Mouse (Mus musculus): ENCODE measurements at regions not wholly inside any gene's neighbourhood (a gene's known extent, or its start where the extent isn't known, plus 50 kb on each side); places are given as distances from the start of the nearest gene placed in this dataset.
A peak's percentile ranks its signal among the peaks of the same experiment; 100 is the strongest.

DNA sequence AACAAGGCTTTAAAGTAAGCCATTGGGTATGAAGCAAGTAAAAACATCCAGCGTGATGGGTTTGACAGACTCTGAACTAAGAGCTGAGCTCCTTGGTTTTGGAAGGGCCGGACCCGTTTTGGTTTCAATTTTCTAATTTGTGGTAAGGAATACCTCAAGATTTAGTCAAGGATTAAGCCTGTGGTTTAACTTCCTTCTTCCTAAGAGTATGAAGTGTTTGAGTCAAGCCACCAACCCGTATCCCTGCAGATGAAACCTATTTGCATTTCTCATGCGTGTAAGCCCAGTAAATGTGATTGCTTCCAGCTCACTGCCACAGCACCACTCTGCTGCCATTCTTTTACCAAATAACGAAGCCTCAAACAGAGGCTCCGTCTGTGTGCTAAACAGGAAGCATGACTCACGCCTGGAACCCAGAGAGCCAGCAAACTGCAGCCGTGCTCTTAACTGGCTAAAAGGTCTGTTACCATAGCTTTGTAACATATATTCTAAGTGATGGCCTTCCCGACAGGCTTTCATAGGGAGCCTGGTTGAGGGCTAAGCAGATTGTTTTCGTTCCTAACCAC, 149.7 kb downstream of the Etv1 start:
- peak; percentile 21 for DNase-seq (ENCODE audit: low read depth, low spot score)

- DNase-seq (ENCODE audit: low read depth, low spot score): no peak
These were observed 150.5 kb downstream of the Etv1 start for GRCm38 (mm10) chr12:38929644-38930043.

DNA sequence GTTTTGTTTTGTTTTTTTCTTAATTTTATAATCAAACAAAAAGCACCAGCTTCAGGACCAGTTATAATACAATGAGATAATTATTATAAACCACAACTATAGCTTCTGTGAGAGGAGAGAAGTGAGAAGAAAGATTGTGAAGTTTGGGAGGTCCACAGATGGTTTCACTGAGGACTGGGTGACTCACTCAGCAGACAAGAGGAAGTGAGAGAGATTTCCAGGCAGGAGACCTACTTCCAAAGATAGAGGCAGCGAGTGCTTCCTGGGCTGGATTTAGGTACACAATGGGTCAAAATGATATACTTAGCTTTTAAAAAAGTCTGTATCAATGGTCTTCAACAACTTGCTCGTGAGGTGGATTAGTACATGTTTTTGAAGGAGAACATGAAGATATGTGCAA, 152.6 kb downstream of the Etv1 start:
- no peak for DNase-seq (ENCODE audit: low read depth, low spot score)

- DNase-seq (ENCODE audit: low read depth, low spot score): no peak
These were observed 180.4 kb downstream of the Etv1 start for GRCm38 (mm10) chr12:38959605-38960004.

GRCm38 (mm10) chr12:38962302-38962701, 183.1 kb downstream of the Etv1 start:
- no peak for DNase-seq (ENCODE audit: low read depth, low spot score)

DNA sequence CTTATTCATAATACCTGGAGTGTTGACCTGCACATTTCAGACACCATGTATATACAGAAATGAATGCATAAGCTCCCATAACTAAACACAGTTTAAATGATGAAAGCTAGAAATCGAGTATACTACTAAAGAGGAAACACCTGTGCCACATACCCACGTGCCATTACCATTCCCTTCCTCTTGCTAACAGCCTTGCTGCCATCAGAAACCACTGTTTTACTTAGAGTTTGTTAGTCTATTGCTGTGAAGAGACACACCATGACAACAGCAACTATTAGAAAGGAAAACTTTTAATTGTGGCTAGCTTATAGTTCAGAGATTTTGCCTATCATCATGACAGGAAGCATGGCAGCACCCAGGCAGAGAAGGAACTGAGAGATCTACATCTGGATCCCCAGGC, 191.2 kb downstream of the Etv1 start:
- no peak for DNase-seq (ENCODE audit: low read depth, low spot score)

DNA sequence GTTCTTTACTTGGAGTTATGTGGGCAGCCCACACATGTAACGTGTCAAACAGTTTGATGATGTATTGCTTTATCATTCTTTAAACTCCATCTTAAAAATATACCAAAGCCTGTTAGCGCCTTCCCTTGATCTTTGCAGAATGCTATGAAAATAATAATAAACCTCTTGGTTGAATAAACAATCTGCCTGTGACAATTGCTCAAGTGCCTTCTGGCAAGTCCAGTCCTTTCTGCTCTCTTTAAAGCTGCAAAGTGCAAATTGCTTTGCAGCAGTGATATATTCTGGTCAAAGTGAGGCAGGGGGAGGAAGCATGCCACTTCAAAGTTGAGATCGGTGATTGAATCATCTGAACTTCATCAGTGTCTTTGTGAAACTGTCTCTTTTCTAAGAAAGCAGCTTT, 193.0 kb downstream of the Etv1 start:
- no peak for DNase-seq (ENCODE audit: low read depth, low spot score)

GRCm38 (mm10) chr12:38975508-38975907, 196.3 kb downstream of the Etv1 start:
- no peak for DNase-seq (ENCODE audit: low read depth, low spot score)

DNA sequence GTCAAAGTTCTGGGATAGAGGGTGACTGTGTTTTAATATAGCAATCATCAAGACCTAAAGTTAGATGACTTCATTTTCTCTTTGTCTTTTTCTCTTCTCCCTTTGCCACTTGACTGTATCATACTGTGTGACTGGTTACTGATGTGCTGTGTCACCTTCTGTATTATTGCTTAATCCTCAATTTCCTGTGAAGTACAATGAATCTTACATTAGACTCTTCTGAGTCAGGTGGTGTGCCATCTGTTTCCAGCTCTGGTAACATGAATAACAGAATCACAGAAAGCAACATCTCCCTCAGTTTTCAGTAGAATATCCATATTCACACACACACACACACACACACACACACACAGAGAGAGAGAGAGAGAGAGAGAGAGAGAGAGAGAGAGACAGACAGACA, 203.2 kb downstream of the Etv1 start:
- no peak for DNase-seq (ENCODE audit: low read depth, low spot score)

GRCm38 (mm10) chr12:38985909-38986308, 206.7 kb downstream of the Etv1 start:
- no peak for DNase-seq (ENCODE audit: low read depth, low spot score)

DNA sequence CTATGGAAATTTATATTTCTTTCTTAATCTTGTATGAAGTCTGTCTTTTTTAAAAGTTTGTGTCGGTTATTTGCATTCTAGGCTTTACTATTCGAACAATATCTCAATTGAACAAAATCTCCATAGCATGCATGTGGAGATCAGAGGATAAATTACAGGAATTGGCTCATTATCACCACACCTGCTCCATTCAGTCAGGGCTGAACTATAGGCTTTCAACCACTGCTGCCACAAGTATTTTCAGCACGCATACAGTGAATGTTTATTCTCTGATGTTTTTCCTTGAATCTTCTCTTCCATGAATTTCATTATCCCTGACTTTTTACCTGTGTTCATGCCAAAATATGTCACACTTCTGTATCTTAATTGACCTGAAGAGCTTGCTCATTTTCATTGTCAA, 207.2 kb downstream of the Etv1 start:
- DNase-seq (ENCODE audit: low read depth, low spot score): no peak

- DNase-seq (ENCODE audit: low read depth, low spot score): no peak
These were observed 208.1 kb downstream of the Etv1 start for GRCm38 (mm10) chr12:38987277-38987676.

DNA sequence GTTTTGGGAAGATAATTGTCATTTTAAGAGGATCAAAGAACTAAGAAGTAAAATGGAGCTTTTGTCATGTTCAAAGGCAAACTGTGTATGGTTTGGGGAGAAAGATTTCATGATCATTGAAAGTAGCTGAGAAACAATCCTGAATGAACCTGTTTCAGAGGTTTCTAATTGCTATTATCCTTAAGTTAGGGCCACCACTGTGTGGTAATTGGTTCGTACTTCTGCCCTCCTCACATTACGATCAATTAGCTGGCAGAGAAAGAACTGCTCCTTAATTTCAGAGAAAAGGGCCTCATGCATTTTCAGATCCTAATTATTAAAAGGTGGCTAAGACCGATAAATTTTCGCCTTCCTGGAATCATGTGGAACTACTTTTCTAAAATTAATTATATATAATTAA, 208.6 kb downstream of the Etv1 start:
- DNase-seq (ENCODE audit: low read depth, low spot score): no peak

DNA sequence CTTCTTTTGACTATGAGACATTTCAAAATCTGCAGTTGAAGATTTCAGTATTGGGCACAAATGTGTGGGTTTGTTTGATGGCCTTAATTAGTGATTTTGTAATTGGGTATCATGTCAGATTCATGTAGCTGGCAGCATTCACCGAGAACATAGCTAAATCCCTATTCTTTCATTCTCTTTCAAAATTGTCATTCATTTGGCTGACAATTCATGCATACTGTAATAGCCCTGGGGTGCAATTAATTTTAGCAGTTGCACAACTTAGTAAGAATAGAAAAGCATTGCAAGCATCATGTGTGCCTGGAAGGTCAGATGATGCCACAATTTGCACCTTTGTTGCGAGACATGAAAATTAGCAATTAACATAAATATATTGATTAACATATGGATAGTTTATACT, 248.0 kb downstream of the Etv1 start:
- no peak for DNase-seq (ENCODE audit: low read depth, low spot score)

GRCm38 (mm10) chr12:39027948-39028347, 248.8 kb downstream of the Etv1 start:
- DNase-seq (ENCODE audit: low read depth, low spot score): no peak

DNA sequence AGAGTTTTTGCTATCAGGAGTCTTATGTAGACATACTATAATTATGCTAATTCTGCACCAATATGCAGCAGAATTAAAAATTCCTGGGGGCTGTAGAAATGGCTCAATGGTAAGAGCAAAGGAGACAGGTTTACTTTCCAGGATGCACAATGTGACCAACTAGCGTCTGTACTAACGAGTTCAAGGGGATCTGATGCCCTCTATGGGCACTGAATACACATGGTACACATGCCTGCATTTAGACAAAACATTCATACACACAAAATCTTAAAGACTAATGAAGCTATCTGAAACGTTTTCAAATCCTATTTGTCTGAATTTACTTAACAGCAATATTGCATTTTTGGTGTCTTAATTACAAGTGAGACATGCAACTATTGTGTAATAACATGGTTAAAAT, 254.8 kb downstream of the Etv1 start:
- no peak for DNase-seq (ENCODE audit: low read depth, low spot score)

DNA sequence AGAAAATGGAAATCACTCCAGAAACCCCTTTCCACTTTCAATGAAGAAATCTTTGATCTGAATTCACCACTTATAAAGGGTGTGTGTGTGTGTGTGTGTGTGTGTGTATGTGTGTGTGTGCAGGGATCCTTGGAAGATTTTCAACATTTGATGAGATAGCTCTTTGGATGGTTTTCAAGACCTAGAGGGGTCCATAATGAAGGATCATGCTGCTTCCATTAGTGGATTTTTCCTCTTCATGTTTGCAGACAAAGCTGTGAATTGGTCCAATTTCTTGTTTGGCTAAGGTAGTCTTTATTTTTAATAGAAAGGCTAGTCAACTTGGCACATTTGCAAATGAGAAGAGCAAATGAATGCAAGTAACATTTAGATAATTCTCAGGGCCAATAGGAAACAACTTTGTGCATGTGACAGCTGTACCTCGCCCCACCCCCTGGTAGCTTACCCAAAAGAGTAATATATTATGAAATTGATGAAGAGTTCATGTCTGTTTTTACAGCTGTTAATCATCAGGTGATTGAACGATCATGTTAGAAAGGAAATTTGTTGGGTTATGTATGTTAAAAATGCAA, 257.4 kb downstream of the Etv1 start:
- DNase-seq (ENCODE audit: low read depth, low spot score): no peak

DNA sequence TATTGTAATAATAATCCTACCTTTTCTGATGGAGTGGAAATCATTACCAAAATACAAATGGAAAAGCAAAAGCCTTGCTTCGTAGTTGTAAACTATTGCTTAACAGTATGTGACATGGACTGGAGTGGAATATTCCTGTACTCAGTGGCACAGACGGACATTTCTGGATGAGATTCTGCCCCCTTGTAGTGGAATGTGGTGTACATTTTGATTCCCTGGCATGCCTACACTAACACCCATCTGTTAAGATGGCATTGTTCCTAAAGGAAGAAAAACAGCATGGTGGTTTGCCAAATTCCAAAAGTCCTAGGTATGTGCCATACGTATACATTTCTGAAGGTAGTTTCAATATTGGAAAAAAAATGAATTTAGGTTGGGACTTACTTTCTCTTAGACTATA, 258.9 kb downstream of the Etv1 start:
- no peak for DNase-seq (ENCODE audit: low read depth, low spot score)

DNA sequence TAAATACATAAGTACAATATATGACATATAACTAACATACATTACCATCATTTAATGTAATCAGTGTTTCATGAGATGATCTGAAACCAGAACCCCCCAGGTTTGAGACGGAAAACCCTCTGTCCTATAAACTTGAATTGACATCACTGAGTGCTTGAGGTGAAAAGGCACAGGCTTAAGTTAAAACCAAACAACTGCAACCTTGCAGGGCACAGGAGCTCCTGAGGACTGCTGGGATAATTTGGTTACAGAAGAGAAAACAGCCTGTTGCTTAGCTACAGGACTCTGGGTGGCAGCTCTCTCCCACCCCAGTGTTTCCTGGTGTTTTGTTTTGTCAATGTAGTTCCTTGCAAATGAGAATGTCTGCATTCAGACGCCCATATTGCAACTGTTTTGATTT, 259.5 kb downstream of the Etv1 start:
- no peak for DNase-seq (ENCODE audit: low read depth, low spot score)

DNA sequence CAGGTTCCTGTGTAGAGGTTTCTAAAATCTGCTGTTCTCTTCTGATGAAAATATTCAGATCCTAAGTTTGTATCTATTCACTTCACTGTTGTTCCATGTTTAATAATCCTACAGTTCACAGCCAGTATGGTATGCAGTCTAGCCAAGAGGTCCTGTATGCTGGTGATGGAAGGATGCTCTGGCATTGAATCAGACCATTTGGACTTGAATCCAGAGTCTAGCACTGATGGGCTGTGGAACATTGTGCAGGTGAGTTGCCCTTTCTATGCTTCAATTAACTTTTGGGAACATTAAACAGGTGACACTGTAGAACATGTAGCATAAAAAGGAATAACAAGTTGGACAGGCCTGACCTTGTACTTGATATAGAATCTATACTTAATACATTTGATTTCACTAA, 267.9 kb downstream of the Etv1 start:
- no peak for DNase-seq (ENCODE audit: low read depth, low spot score)

GRCm38 (mm10) chr12:39048441-39048840, 269.3 kb downstream of the Etv1 start:
- no peak for DNase-seq (ENCODE audit: low read depth, low spot score)

DNA sequence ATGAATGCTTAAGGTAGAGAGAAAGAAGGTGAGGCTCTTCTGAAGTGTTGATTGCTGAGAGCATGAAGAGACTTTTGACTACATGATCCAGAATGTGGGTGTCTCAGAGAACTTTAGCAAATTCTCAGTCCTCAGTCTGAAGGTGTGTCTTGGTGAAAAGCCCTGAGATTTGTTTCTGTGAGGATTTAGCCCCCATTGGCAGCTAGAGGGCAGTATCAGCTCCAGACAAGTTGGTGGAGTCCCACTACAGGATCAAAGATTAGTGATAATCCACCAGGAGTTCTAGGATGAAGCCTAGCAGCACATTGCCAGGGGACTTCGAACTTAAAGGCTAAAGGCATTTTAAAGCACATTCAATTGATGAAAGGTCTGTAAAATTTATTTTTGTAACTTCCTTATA, 269.8 kb downstream of the Etv1 start:
- peak; percentile 7 for DNase-seq (ENCODE audit: low read depth, low spot score)

DNA sequence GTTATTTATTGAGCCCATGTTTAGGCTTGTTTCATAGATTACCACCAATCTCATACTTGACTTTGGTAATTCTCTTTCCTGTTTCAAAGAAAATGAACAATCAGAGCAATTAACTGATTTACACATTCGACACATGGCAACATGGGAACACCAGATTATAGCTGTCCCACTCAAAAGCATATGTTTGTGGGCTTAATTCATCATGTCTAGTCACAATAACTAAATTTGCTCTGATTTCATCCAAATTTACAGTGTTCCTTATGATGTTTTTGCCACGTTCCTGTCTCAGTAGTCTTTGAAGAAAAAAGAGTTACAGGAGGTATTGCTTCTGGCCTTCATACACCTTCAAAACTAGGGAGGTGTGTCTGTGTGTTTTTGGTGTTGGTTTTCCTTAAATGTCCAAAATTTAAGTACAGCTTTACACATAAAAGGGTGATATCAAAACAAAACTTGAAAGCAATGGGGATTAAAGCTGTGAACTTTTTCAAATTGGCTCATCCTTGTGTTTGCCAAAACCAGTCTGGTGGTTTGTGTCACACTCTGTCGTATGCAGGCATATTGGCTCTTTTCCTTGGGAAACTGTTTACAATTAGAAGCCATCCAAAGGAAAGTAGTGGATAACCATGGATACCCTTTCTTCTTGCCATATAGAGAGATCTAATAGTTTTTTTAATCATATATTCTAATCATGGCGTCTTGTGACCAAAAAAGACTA, 291.3 kb downstream of the Etv1 start:
- DNase-seq (ENCODE audit: low read depth, low spot score): no peak
